Mouse (Mus musculus) kidney, embryonic 16.5 days (tissue): ENCODE measurements around the gene Mrgprh. TPM values are rescaled to one million over a fixed set of nuclear protein-coding genes. Genes with fewer than 3 reads are reported as not detected.

ENCODE experiments used
- microRNA-seq: library from miRNA; unstranded; fragments of <30 nt; microRNA quantifications from one replicate; pipeline ENCODE4, GENCODE M21; 2016
- polyA plus RNA-seq: library from polyadenylated mRNA; unstranded; fragments of >200 nt; fragmentation: Nextera tagmentation; extraction: Ambion mirVana; gene quantifications from 2 replicates; pipeline ENCODE4 v1.2.1, GENCODE M21; 2015

Mrgprh gene
- polyA plus RNA-seq, 1 experiment from 2014 or later = not detected

Small RNA genes lying within 50 kb of the gene (microRNA-seq; reads per million reads assigned to microRNA genes)
- gene Gm24085 = not detected

Other genes starting within 250 kb of the Mrgprh start
- 18.2 and 21.0 TPM in 2 replicates for gene Slc22a1, start 200.2 kb upstream of the Mrgprh start, polyA plus RNA-seq
- 32.1 and 33.6 TPM in 2 replicates for gene Igf2r, start 106.4 kb upstream of the Mrgprh start, polyA plus RNA-seq
- 0.61 and 0.89 TPM in 2 replicates for gene Mas1, start 7.9 kb upstream of the Mrgprh start, polyA plus RNA-seq
- gene Pnldc1, start 34.2 kb downstream of the Mrgprh start, polyA plus RNA-seq = 0.64 and 1.3 TPM in 2 replicates
- gene Tcp1, start 39.7 kb downstream of the Mrgprh start, polyA plus RNA-seq = 383 and 391 TPM in 2 replicates
- gene Mrpl18, start 40.3 kb downstream of the Mrgprh start, polyA plus RNA-seq = 155 and 158 TPM in 2 replicates
- gene Acat3, start 64.6 kb downstream of the Mrgprh start, polyA plus RNA-seq = 4.7 and 5.0 TPM in 2 replicates
- 134 and 136 TPM in 2 replicates for gene Acat2, start 84.7 kb downstream of the Mrgprh start, polyA plus RNA-seq
- gene Wtap, start 118.1 kb downstream of the Mrgprh start, polyA plus RNA-seq = 124 and 135 TPM in 2 replicates
- gene Sod2, start 130.8 kb downstream of the Mrgprh start, polyA plus RNA-seq = 178 and 179 TPM in 2 replicates
- not detected in 2 replicates for gene Gpr31b, start 176.3 kb downstream of the Mrgprh start, polyA plus RNA-seq
- 0.09 TPM in 1 of 2 replicates, not detected in the other for gene Tcp10b, start 185.1 kb downstream of the Mrgprh start, polyA plus RNA-seq